Mouse (Mus musculus): ENCODE data around the gene Ephb2. TPM values are rescaled to one million over a fixed set of nuclear protein-coding genes. Genes with fewer than 3 reads are reported as not detected.

Ephb2 gene
- polyA plus RNA-seq, 1 experiment = 0.20 TPM

DNA sequence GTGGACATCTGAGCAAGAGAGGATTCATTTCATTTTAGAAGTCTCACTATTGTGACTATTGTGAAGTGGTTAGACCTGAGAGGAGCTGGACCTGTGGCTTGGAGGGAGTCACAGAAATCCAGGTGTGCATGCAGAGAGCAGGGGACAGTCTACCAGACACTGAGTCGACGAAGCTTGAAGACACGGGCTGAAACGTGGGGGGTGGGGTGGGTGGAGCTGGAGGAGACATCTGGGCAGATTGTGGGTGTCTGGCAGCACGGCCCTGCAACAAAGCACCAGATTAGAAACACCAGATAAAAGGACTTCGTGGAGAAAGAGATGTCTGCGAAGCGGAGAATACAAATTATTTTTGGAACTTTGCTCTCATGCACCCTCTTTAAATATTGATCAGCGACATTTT is 27.7 kb upstream of the Ephb2 start:
- Histone ChIP-seq H3K4me3 (replicated peaks) (no peak overlapping the region), H3K36me3 (replicated peaks; ENCODE audit: low read length) (no peaks in the 10 kb centered on the region), H3K4me1 (peaks cover 11% of the 10 kb centered on the region), H3K27me3 (replicated peaks) (peaks cover 90% of the 10 kb centered on the region), H3K9me3 (peaks cover 12% of the 10 kb centered on the region)
- TF ChIP-seq GATA1 (IDR thresholded peaks at IDR 0.05; ENCODE audit: borderline replicate concordance, low read length) (no peak), FLI1 (IDR thresholded peaks at IDR 0.05; ENCODE audit: low read length) (no peak)

DNA sequence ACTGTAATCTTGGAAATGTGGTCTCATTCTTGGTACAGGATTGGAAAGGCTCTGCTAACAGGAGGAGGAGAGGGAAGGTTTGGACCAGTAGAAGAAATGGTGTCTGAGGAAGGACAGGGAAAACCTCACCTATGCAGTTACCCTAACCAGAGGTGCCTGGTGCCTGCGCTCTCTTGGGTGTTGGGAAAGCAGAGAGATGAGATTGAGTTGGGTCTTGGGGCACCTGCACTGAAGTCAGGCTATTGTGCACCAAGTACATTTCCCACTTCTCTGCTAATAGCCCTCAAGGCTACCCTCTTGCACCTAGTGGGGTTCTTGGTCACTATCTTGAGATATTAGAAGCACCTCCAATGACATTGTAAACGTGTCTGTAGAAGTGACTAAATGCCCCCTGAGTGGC is 26.6 kb upstream of the Ephb2 start:
- no peaks in the 10 kb centered on the region for H3K36me3 ChIP-seq (replicated peaks; ENCODE audit: low read length)
- peaks cover 93% of the 10 kb centered on the region for H3K27me3 ChIP-seq (replicated peaks)
- peaks cover 11% of the 10 kb centered on the region for H3K4me1 ChIP-seq
- TF ChIP-seq FLI1 (IDR thresholded peaks at IDR 0.05; ENCODE audit: low read length) (no peak), GATA1 (IDR thresholded peaks at IDR 0.05; ENCODE audit: borderline replicate concordance, low read length) (no peak)
- no peak overlapping the region for H3K4me3 ChIP-seq (replicated peaks)
- peaks cover 12% of the 10 kb centered on the region for H3K9me3 ChIP-seq

DNA sequence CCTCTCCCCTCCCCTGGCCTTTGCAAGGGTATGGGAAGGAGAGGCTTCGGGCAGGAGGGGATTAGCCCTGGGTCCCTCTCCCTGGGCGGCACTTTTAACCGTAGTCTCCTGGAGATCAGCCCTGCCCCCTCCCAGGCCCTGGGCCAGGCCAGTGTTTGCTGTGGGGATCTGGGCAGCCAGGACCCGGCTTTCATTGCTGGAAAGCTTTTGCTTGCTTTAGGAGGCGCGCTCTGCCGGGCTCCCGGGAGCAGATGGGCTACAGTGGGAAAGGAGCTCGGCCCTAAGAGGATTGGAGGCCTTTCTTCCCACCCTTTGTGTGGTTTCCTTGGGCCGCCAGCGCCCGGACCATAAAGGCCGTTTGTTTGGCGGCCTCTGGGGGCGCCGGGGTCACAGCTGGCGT is 26.0 kb upstream of the Ephb2 start:
- Histone ChIP-seq H3K4me3 (replicated peaks) (no peak overlapping the region), H3K27me3 (replicated peaks) (peaks cover 94% of the 10 kb centered on the region), H3K9me3 (peaks cover 12% of the 10 kb centered on the region), H3K36me3 (replicated peaks; ENCODE audit: low read length) (no peaks in the 10 kb centered on the region), H3K4me1 (peaks cover 11% of the 10 kb centered on the region)
- no peak for TF ChIP-seq FLI1 (IDR thresholded peaks at IDR 0.05; ENCODE audit: low read length)
- no peak for TF ChIP-seq GATA1 (IDR thresholded peaks at IDR 0.05; ENCODE audit: borderline replicate concordance, low read length)

DNA sequence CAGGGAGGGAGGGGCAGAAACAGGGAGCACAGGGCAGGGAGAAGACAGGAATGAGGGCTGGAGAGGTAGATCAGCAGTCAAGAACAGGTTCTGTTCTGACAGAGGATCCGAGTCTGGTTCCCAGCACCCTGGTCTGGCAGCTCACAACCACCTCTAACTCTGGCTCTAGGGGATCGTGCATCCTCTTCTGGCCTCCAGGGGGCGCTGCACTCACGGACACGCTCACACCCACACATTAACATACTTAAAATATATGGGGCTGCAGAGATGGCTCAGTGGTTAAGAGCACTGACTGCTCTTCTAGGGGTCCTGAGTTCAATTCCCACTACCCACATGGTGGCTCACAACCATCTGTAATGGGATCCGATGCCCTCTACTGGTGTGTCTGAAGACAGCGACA is 24.2 kb upstream of the Ephb2 start:
- H3K27me3 ChIP-seq (replicated peaks) = peaks cover 93% of the 10 kb centered on the region
- peaks cover 11% of the 10 kb centered on the region for H3K4me1 ChIP-seq
- H3K36me3 ChIP-seq (replicated peaks; ENCODE audit: low read length) = no peaks in the 10 kb centered on the region
- TF ChIP-seq GATA1 (IDR thresholded peaks at IDR 0.05; ENCODE audit: borderline replicate concordance, low read length) (no peak), FLI1 (IDR thresholded peaks at IDR 0.05; ENCODE audit: low read length) (no peak)
- no peak overlapping the region for H3K4me3 ChIP-seq (replicated peaks)
- H3K9me3 ChIP-seq = peaks cover 12% of the 10 kb centered on the region

- no peak for TF ChIP-seq GATA1 (IDR thresholded peaks at IDR 0.05; ENCODE audit: borderline replicate concordance, low read length)
- TF ChIP-seq FLI1 (IDR thresholded peaks at IDR 0.05; ENCODE audit: low read length) = no peak
- no peaks in the 10 kb centered on the region for H3K4me1 ChIP-seq
- no peak overlapping the region for H3K4me3 ChIP-seq (replicated peaks)
- H3K36me3 ChIP-seq (replicated peaks; ENCODE audit: low read length) = no peaks in the 10 kb centered on the region
- H3K27me3 ChIP-seq (replicated peaks) = peaks cover 74% of the 10 kb centered on the region
- H3K9me3 ChIP-seq = peaks cover 12% of the 10 kb centered on the region
These were observed 19.3 kb upstream of the Ephb2 start for GRCm38 (mm10) chr4:136855081-136855480.

- TF ChIP-seq GATA1 (IDR thresholded peaks at IDR 0.05; ENCODE audit: borderline replicate concordance, low read length) (no peak), FLI1 (IDR thresholded peaks at IDR 0.05; ENCODE audit: low read length) (no peak)
These were observed 17.2 kb upstream of the Ephb2 start for GRCm38 (mm10) chr4:136852989-136853388.

GRCm38 (mm10) chr4:136852119-136852518 is 16.3 kb upstream of the Ephb2 start:
- H3K4me1 ChIP-seq = no peaks in the 10 kb centered on the region
- H3K27me3 ChIP-seq (replicated peaks) = peaks cover 66% of the 10 kb centered on the region
- H3K36me3 ChIP-seq (replicated peaks; ENCODE audit: low read length) = no peaks in the 10 kb centered on the region
- no peaks in the 10 kb centered on the region; the same call in 1 of the 2 replicates for H3K9me3 ChIP-seq
- TF ChIP-seq FLI1 (IDR thresholded peaks at IDR 0.05; ENCODE audit: low read length) = no peak
- TF ChIP-seq GATA1 (IDR thresholded peaks at IDR 0.05; ENCODE audit: borderline replicate concordance, low read length) = no peak
- H3K4me3 ChIP-seq (replicated peaks) = no peak overlapping the region

More at GRCm38 (mm10) chr4:136852989-136853388, 17.2 kb upstream of the Ephb2 start:
- Histone ChIP-seq H3K4me3 (replicated peaks) (no peak overlapping the region), H3K27me3 (replicated peaks) (peaks cover 70% of the 10 kb centered on the region), H3K4me1 (no peaks in the 10 kb centered on the region), H3K36me3 (replicated peaks; ENCODE audit: low read length) (no peaks in the 10 kb centered on the region), H3K9me3 (no peaks in the 10 kb centered on the region; the same call in 1 of the 2 replicates)

GRCm38 (mm10) chr4:136848565-136848964 is 12.8 kb upstream of the Ephb2 start:
- TF ChIP-seq FLI1 (IDR thresholded peaks at IDR 0.05; ENCODE audit: low read length) = no peak
- TF ChIP-seq GATA1 (IDR thresholded peaks at IDR 0.05; ENCODE audit: borderline replicate concordance, low read length) = no peak

GRCm38 (mm10) chr4:136847166-136847565 is 11.4 kb upstream of the Ephb2 start:
- TF ChIP-seq GATA1 (IDR thresholded peaks at IDR 0.05; ENCODE audit: borderline replicate concordance, low read length) = no peak
- no peak for TF ChIP-seq FLI1 (IDR thresholded peaks at IDR 0.05; ENCODE audit: low read length)
- peaks cover under 1% of the 10 kb centered on the region for H3K4me1 ChIP-seq
- H3K4me3 ChIP-seq (replicated peaks) = no peak overlapping the region
- H3K36me3 ChIP-seq (replicated peaks; ENCODE audit: low read length) = no peaks in the 10 kb centered on the region
- no peaks in the 10 kb centered on the region for H3K9me3 ChIP-seq
- peaks cover 60% of the 10 kb centered on the region for H3K27me3 ChIP-seq (replicated peaks)

More at GRCm38 (mm10) chr4:136848565-136848964, 12.8 kb upstream of the Ephb2 start:
- no peaks in the 10 kb centered on the region for H3K36me3 ChIP-seq (replicated peaks; ENCODE audit: low read length)
- H3K27me3 ChIP-seq (replicated peaks) = peaks cover 61% of the 10 kb centered on the region
- no peaks in the 10 kb centered on the region for H3K4me1 ChIP-seq
- no peaks in the 10 kb centered on the region for H3K9me3 ChIP-seq
- no peak overlapping the region for H3K4me3 ChIP-seq (replicated peaks)

- Histone ChIP-seq H3K36me3 (replicated peaks; ENCODE audit: low read length) (no peaks in the 10 kb centered on the region), H3K4me3 (replicated peaks) (no peak overlapping the region), H3K9me3 (no peaks in the 10 kb centered on the region), H3K4me1 (peaks cover 16% of the 10 kb centered on the region), H3K27me3 (replicated peaks) (peaks cover 57% of the 10 kb centered on the region)
- no peak for TF ChIP-seq FLI1 (IDR thresholded peaks at IDR 0.05; ENCODE audit: low read length)
- no peak for TF ChIP-seq GATA1 (IDR thresholded peaks at IDR 0.05; ENCODE audit: borderline replicate concordance, low read length)
These were observed 7.0 kb upstream of the Ephb2 start for GRCm38 (mm10) chr4:136842802-136843201.

DNA sequence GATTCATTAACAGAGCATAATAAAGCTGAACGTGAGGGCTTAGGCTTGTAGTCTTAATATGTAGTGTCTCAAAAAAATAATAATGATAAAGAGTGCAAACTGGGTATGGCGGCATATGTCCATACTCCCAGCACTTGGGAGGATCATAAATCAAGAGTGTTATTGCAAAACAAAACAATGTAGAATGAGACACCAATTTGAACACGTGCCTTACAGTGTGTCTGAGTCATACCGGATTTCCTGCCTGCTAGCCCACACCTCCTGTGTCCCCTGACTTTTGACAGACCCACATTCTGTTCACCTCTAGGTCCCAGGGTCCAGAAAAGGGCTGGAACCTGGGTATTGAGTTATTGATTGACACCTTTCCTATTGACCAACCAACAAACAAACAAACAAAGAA is 6.2 kb upstream of the Ephb2 start:
- Histone ChIP-seq H3K4me1 (peaks cover 16% of the 10 kb centered on the region), H3K9me3 (no peaks in the 10 kb centered on the region), H3K36me3 (replicated peaks; ENCODE audit: low read length) (no peaks in the 10 kb centered on the region), H3K4me3 (replicated peaks) (no peak overlapping the region), H3K27me3 (replicated peaks) (peaks cover 61% of the 10 kb centered on the region)
- TF ChIP-seq FLI1 (IDR thresholded peaks at IDR 0.05; ENCODE audit: low read length) (no peak), GATA1 (IDR thresholded peaks at IDR 0.05; ENCODE audit: borderline replicate concordance, low read length) (no peak)
